Mouse (Mus musculus): ENCODE data around the gene 4930513O06Rik.

4930513O06Rik gene

GRCm38 (mm10) chrX:139085943-139086342, at the start of gene 4930513O06Rik:
Gene 4930513O06Rik (plus strand): TSS chrX:139086243.
- no peak for DNase-seq

DNA sequence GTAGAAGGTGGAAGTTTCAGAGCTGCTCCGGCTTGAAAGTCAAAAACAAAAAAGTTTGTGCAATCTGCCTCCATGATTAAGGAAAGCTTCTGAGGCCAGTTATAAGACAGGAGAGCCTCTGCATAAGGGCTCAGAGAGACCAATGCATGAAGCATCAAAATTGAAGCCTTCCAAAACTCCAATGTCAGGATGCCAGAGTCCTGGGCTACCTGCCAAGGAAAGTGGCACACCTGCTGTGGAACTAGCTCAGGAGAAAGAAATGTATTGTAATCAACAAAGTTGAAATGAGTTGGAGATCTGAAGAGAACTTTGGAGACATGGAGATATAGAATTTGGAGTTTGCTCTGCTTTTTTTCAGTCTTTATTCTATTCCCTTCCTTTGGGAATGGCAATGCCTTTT, 48.4 kb upstream of the 4930513O06Rik start:
- DNase-seq = no peak

DNA sequence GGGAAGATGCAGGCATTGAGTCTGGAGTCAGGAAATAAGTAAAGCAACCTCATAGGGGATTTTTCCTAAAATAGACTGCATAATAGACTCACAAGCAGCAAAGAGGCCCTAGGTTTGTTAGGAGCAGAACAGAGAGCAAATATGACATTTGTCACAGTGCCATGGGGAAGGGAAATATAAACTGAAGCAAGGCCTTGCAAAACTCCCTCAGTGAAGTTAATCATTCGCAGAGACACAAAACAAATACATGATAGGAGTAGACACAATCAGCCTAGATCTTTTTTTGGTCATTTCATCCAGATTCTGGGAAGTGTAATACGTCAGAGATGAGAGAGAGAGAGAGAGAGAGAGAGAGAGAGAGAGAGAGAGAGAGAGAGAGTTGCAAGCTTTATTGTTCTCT, 46.7 kb upstream of the 4930513O06Rik start:
- DNase-seq = no peak

DNA sequence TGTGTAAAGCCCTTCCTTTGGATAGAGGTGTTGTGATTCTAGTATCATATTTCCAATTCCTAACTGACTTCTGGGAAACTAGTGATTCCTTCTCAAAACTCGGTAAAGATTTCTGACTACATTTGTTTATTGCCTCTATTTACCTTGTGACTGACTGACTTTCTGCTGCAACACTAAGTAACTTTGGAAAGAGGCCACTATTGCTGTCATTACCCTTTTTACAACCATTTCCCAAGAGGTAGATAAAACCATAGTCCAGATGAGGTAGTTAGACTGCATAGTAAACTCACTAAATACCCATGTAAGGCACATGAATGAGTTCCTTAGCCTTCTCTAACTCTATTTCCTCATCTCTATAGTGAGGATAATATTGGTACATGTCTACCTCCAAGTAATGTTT, 44.9 kb upstream of the 4930513O06Rik start:
- DNase-seq = no peak

GRCm38 (mm10) chrX:139051976-139052375, 34.1 kb upstream of the 4930513O06Rik start:
- peak; percentile 7 for DNase-seq

GRCm38 (mm10) chrX:139053149-139053548, 32.9 kb upstream of the 4930513O06Rik start:
- no peak for DNase-seq

- no peak for DNase-seq
Observed at GRCm38 (mm10) chrX:139064078-139064477, 22.0 kb upstream of the 4930513O06Rik start.

DNA sequence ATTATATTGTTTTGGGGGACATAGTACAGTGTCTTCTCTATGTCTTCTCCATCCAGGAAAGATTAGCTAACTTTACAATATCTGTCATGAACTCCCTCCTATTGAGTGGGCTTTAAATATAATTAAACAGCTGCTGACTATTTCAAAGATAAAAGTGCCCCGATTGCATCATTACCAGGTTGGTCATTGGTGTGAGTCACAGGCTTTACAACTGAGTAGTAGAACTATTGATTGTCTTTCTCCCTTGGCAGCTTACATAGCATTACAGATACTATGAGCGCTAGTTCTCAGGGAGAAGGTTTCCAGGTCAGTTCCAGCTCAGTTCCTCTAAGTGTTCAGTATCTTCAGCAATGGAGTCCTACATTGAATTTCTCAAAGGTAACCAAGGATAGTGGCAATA, 7.5 kb upstream of the 4930513O06Rik start:
- DNase-seq = no peak

DNA sequence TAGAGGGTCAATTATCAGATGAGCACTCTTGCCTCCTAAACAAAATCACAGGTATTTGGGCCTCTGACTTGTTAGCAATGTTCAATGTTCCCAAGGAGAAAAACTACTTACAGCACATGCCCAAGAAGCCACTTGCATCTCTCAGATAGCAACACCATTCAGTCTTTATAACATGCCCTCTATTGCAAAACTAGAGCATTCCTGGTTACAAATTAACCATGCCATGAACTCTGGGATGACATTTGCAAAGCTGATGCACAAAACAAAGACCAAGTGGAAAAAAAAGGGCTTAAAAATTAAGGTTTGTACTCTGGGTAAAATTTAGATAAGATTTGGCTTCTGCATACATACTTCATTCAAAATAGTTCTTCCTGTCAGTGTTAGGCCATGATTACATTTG, 966 bp upstream of the 4930513O06Rik start, which contains the start of gene Serpina7:
Gene Serpina7, minus strand, starts transcription at position 160 of the 400 bp plus-strand sequence.
- DNase-seq = no peak

DNA sequence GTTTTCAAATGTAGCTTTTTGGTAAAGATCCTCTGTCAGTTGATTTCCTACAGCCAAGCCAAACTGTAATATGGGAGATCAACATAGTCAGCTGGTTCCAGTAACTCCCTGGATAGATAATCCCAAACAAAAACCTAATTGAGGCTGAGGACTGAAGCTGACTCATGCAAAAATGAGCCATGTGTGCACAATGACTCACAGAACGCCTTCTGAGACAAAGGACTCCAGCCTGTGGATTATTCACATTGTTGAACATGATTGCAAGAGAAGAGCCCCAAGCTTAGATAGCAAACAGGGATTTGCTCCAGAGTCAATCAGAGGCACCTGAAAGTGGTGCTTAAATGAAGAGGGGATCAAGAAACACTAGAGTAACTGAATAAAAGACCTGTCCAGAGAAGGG, 11.2 kb downstream of the 4930513O06Rik start:
- no peak for DNase-seq

- peak; percentile 20 for DNase-seq
Observed at GRCm38 (mm10) chrX:139134031-139134430, 48.0 kb downstream of the 4930513O06Rik start.

Data from lung, postnatal 36 days (tissue).